Mouse (Mus musculus): Measurements from ENCODE around the gene Sod1.

GRCm38 (mm10) chr16:90220026-90220891 is at the start of gene Sod1:
- TF ChIP-seq CTCF (IDR thresholded peaks at IDR 0.05; ENCODE audit: borderline replicate concordance, control insufficient read depth, extremely low read depth, insufficient read depth, low read length, poor library complexity) (peak; percentile 32; the same call in 1 of the 2 replicates), POLR2A (IDR thresholded peaks at IDR 0.05; ENCODE audit: control insufficient read depth, extremely low read depth, insufficient read depth, low read length, poor library complexity) (peak; percentile 90)
